Mouse (Mus musculus) G1E (cell line): ENCODE measurements at regions not wholly inside any gene's neighbourhood (a gene's known extent, or its start where the extent isn't known, plus 50 kb on each side); places are given as distances from the start of the nearest gene placed in this dataset.
A peak's percentile ranks its signal among the peaks of the same experiment; 100 is the strongest.

Experiments used
- ATAC-seq: 2 replicates; pipeline ENCODE4 v1.8.0; 2016; ENCODE audit warnings: mild to moderate bottlenecking; ENCODE audit not compliant: insufficient number of reproducible peaks, poor library complexity, low FRiP score, severe bottlenecking; ENCODE audit errors: extremely low read depth
- DNase-seq: peaks from one replicate; pipeline ENCODE4 v3.0.0; 2012; ENCODE audit warnings: low spot score
- H3K27me3 ChIP-seq: 2 replicates; pipeline ENCODE4 v1.6.1; 2012; ENCODE audit warnings: mild to moderate bottlenecking, low read length, inconsistent platforms; ENCODE audit not compliant: insufficient read depth
- H3K36me3 ChIP-seq: replicated peaks from 2 replicates; pipeline ENCODE3; 2012; ENCODE audit warnings: mild to moderate bottlenecking, inconsistent platforms
- H3K4me1 ChIP-seq: 2 replicates; pipeline ENCODE4 v1.6.1; 2012; ENCODE audit warnings: low read depth, low read length, inconsistent platforms, mixed read lengths; ENCODE audit not compliant: insufficient read depth
- H3K4me3 ChIP-seq: 2 replicates; pipeline ENCODE4 v1.5.1; 2012; ENCODE audit warnings: low read depth, mild to moderate bottlenecking, inconsistent platforms, low read length, moderate library complexity, mixed read lengths
- H3K9me3 ChIP-seq: replicated peaks from 2 replicates; pipeline ENCODE4 v1.6.1; 2012; ENCODE audit warnings: inconsistent platforms
- CTCF ChIP-seq: IDR thresholded peaks from 2 replicates; pipeline ENCODE4 v1.5.1; 2012; ENCODE audit warnings: low read depth, low read length, inconsistent platforms, mixed read lengths
- GATA1 ChIP-seq: IDR thresholded peaks from 2 replicates; pipeline ENCODE4 v1.6.1; 2012; ENCODE audit warnings: borderline replicate concordance, low read length, inconsistent platforms, mixed read lengths
- GATA2 ChIP-seq: IDR thresholded peaks from 2 replicates; pipeline ENCODE4 v1.6.1; 2012; ENCODE audit warnings: low read depth, low read length, inconsistent platforms, borderline replicate concordance
- POLR2AphosphoS5 ChIP-seq: IDR thresholded peaks from 2 replicates; pipeline ENCODE4 v1.6.1; 2012; ENCODE audit warnings: low read depth, low read length, inconsistent platforms; ENCODE audit not compliant: insufficient replicate concordance
- TAL1 ChIP-seq: conservative IDR thresholded peaks from 2 replicates; pipeline ENCODE4 v1.6.1; 2012; ENCODE audit warnings: low read depth, low read length, inconsistent platforms, mixed read lengths

DNA sequence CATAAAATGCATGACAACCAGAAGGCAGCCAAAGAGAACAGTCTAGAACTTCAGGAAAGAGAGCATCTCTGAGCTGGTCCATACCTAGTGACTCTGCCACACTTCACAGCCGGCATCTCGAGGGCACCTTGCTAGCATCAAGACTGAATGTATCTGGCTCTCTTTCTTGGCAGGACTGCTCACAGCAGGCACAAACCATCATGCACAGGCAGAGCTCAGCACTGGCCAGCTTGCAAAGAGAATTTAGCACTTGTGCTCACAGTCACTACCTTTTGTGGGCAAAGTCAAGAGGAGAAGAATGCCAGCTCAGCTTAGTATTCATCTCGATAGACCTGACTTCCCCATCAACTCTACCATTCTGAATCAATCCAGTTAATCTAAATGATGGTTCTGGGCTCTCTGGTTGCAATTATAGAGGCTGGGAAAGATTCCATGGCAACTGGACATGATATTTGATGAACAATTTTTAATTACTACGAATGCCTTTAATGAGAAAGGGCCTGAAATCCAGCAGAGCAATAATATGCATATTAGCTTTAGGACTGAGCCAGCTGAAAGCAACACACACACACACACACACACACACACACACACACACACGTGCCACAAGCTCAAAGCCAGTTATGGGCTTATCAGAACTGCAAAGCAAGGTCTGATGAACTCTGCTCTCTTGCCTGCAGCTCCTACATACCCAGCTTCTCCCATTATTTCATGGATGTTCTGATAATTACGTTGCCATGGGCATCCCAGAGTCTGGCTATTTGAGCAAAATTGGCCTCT lies 686.0 kb downstream of the Pdcd6ip start:
- no peaks in the 10 kb centered on the region for H3K36me3 ChIP-seq
- H3K4me1 ChIP-seq = no peaks in the 10 kb centered on the region
- H3K27me3 ChIP-seq = no peaks in the 10 kb centered on the region
- ATAC-seq (no peak), DNase-seq (no peak)
- H3K9me3 ChIP-seq = peaks cover 8% of the 10 kb centered on the region
- TF ChIP-seq GATA2 (no peak), CTCF (no peak)
- H3K4me3 ChIP-seq = no peak overlapping the region

DNA sequence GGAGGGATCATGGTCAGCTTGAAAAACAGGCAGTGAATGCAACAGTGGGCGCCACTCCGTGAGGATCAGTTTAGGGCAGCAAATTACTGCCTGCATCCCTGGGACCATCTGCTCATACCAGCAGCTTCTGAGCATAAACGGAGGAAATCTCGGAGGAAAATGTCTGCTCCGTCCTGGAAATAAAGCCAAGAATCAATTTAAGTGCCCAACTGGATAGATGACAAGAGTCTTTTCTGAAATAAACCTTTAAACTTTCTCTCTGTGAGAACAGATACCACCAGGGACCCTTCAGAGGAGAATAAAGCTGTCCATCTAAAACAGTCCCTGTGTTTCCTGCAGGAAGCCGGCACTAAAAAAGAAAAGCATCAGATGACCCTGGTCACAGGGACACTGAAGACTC lies 688.5 kb downstream of the Pdcd6ip start:
- no peaks in the 10 kb centered on the region for H3K36me3 ChIP-seq
- no peak overlapping the region for H3K4me3 ChIP-seq
- peaks cover 8% of the 10 kb centered on the region for H3K9me3 ChIP-seq
- TF ChIP-seq TAL1 (no peak), GATA2 (no peak), GATA1 (no peak), CTCF (no peak), POLR2AphosphoS5 (no peak)
- ATAC-seq (no peak), DNase-seq (no peak)
- no peaks in the 10 kb centered on the region for H3K4me1 ChIP-seq
- H3K27me3 ChIP-seq = no peaks in the 10 kb centered on the region

DNA sequence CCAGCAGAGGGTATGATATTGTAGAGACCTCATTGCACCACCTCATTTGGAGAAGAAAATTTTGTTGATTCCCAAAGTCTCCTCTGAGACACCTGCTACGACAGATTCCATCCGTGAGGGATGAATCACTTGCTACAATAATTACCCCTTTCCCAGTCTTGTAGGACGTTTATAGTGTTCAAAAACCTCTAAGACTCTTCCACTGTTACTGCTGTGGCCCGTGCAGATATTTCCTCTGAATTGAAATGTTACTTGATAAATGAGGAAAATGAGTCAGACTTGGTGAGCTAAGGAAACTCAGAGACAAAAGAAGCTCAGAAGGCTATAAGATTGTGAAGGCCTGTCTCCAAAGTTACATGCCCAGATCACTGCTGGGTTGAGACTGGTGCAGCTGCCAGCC lies 700.0 kb downstream of the Pdcd6ip start:
- DNase-seq = no peak
- no peak overlapping the region for H3K4me3 ChIP-seq
- TF ChIP-seq GATA2 = no peak
- no peak for TF ChIP-seq GATA1
- TF ChIP-seq TAL1 = no peak
- no peak for TF ChIP-seq CTCF
- TF ChIP-seq POLR2AphosphoS5 = no peak
- peaks cover 8% of the 10 kb centered on the region for H3K9me3 ChIP-seq
- no peaks in the 10 kb centered on the region for H3K27me3 ChIP-seq
- no peaks in the 10 kb centered on the region for H3K36me3 ChIP-seq
- H3K4me1 ChIP-seq = no peaks in the 10 kb centered on the region
- no peak for ATAC-seq

DNA sequence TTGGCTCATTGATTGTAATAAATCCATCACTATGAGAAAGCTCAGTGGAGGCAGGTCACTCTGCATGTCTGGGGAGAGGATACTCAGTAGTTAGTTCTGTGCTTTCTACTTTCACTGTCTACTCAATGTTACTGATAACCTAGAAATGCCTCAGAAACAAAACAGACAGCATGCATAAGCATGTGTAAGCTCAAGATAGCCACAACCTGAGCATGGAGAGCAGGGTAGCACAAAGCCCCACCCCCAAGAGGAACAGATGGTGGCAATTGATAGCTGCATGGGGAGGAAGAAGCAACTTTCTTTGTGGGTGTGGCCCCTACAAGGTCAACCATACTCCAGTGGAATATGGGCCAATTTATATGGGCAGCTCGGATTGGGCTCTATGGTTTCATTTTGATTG lies 711.9 kb downstream of the Pdcd6ip start:
- no peaks in the 10 kb centered on the region for H3K36me3 ChIP-seq
- peaks cover 4% of the 10 kb centered on the region; the same call in 1 of the 2 replicates for H3K9me3 ChIP-seq
- ATAC-seq = peak; percentile 90
- H3K27me3 ChIP-seq = no peaks in the 10 kb centered on the region
- H3K4me3 ChIP-seq = no peak overlapping the region
- no peak for TF ChIP-seq POLR2AphosphoS5
- TF ChIP-seq TAL1 = peak; percentile 81
- no peak for TF ChIP-seq CTCF
- peak; percentile 4 for DNase-seq
- H3K4me1 ChIP-seq = peaks cover 5% of the 10 kb centered on the region; the same call in 1 of the 2 replicates

DNA sequence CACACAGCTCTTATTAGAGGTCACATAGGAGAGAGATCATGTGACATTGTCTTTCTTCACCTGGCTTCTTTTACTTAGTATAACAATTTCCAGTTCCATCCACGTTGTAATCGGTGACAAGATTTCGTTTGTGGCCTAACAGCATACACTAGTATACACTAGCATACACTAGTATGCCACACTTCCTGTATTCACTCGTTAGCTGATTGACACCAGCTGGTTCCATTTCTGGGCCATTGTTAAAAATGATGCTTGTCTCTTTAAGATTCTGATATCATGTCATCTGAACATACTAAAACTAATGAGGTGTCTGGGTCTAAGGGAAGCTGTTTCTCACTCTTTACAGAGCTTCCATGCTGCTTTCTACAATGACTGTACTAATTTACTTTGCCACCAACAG lies 713.3 kb downstream of the Pdcd6ip start:
- Histone ChIP-seq H3K36me3 (no peaks in the 10 kb centered on the region), H3K27me3 (no peaks in the 10 kb centered on the region), H3K9me3 (peaks cover 6% of the 10 kb centered on the region; the same call in 1 of the 2 replicates), H3K4me3 (no peak overlapping the region), H3K4me1 (peaks cover 5% of the 10 kb centered on the region; the same call in 1 of the 2 replicates)
- TF ChIP-seq GATA2 (no peak), GATA1 (no peak), POLR2AphosphoS5 (no peak), TAL1 (no peak), CTCF (no peak)
- DNase-seq (no peak), ATAC-seq (no peak)

DNA sequence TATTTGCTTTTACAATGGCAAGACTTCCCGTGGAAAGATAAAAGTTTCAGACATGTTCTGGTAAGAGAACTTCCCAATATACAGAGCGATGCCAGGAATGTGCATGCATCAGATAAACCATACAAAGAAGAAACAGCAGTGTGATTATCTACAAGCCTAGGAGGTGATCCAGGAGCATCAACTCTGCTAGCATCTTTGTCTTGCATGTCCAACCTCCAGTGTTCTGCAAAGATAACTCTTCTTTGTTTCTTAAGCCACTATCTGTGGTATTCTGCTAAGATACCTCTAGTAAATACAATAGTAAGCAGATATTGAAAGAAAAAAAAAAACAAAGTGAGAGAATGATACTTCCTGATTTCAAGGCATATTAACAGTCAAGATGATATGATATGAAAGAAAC lies 714.4 kb downstream of the Pdcd6ip start:
- H3K9me3 ChIP-seq = peaks cover 6% of the 10 kb centered on the region; the same call in 1 of the 2 replicates
- peak; percentile 54 for ATAC-seq
- no peak for TF ChIP-seq GATA1
- TF ChIP-seq TAL1 = peak; percentile 35
- H3K36me3 ChIP-seq = no peaks in the 10 kb centered on the region
- peaks cover 5% of the 10 kb centered on the region; the same call in 1 of the 2 replicates for H3K4me1 ChIP-seq
- no peak for DNase-seq
- H3K27me3 ChIP-seq = no peaks in the 10 kb centered on the region
- no peak overlapping the region for H3K4me3 ChIP-seq
